Mouse (Mus musculus): ENCODE results near the gene Egln3.

GRCm38 (mm10) chr12:54163166-54163565 is 40.5 kb downstream of the Egln3 start:
- no peak for TF ChIP-seq EP300 (IDR thresholded peaks at IDR 0.05; ENCODE audit: low read depth)
- no peak for TF ChIP-seq CTCF (IDR thresholded peaks at IDR 0.05; ENCODE audit: low read depth)
